Mouse (Mus musculus) B cell, adult 2 months (primary cell): ENCODE data around the gene Olfr139.

ENCODE experiments used
- DNase-seq, 2 experiments: peaks; one replicate each; pipeline ENCODE4 v3.0.0; 2022

Olfr139 gene

GRCm38 (mm10) chr11:74056451-74056850 lies at the start of gene Olfr139, which contains the start of gene Olfr399:
Gene Olfr139 (minus strand): TSS chr11:74056551.
Gene Olfr399 (minus strand): TSS chr11:74056615.
- DNase-seq = no peak

DNA sequence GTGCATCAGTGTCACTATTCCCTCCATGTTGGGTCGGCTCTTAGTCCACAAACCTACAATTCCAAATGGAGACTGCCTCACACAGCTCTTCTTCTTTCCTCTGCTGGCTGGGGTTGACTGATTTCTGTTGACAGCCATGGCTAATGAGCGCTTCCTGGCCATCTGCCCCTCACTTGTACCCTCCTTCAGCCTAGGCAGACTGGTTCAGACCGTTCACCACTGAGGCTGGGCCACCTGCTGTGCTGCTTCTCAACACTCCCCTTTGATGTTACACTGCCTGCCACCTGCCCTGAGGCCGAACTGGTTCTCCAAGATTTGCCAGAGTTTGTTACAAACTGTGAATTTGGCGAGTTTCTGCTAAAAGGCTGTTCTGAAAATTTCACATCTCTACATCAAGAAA lies 48.7 kb upstream of the Olfr139 start:
- DNase-seq = no peak

DNA sequence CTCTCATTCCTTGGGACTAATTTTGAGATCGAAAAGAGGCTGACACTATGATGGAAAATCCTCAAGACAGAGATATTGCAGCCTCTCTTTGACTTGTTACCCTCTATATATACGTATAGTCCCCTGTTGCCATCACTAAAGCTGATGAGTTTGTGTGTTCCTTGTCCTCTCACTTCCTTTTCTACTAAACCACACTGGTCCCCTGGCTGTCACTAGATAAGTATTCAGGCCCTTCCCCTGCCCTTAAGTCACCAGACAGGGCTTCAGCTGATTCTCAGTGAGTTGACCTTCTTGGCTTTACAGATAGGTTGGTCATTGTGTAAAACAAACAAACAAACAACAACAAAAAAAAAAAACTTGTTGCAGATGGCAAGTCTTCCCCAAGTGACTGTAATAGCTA lies 45.2 kb upstream of the Olfr139 start:
- no peak for DNase-seq

GRCm38 (mm10) chr11:74100724-74101123 lies 44.4 kb upstream of the Olfr139 start:
- DNase-seq = no peak

GRCm38 (mm10) chr11:74069655-74070054 lies 13.3 kb upstream of the Olfr139 start, which contains the start of gene Zfp616:
Gene Zfp616 (plus strand): TSS chr11:74069955.
- no peak for DNase-seq

DNA sequence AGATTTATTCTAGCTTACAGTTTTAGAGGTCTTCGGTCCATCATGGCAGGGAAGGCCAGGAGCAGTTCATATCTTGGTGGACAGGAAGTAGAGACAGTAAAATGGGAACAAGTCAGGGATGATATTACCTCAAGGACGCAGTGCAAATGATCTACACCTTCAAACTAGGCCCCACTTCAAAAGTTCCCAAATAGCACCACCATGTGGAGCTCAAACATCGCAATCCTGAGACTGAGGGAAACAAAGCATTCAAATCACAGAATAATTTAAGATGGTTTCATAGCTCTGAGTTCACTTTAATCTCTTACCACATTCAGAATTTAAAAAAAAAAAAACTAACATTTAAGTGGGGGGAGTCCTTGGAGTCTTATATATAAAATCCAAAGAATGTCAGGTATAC lies 5.0 kb downstream of the Olfr139 start:
- no peak for DNase-seq
